Mouse (Mus musculus) testis, adult 2 months (tissue): ENCODE measurements at regions not wholly inside any gene's neighbourhood (a gene's known extent, or its start where the extent isn't known, plus 50 kb on each side); places are given as distances from the start of the nearest gene placed in this dataset.

Source experiments
- H3K27ac ChIP-seq: fragments of 200-500 bp; 2 replicates; pipeline ENCODE4 v1.5.1; 2012; ENCODE audit warnings: low read depth, low read length; ENCODE audit not compliant: control insufficient read depth, insufficient read depth
- H3K27me3 ChIP-seq: fragments of 200-500 bp; 2 replicates; pipeline ENCODE4 v1.6.1; 2012; ENCODE audit warnings: mild to moderate bottlenecking, low read length, moderate library complexity; ENCODE audit not compliant: control insufficient read depth, insufficient read depth
- H3K36me3 ChIP-seq: fragments of 200-500 bp; 2 replicates; pipeline ENCODE4 v1.6.1; 2012; ENCODE audit warnings: mild to moderate bottlenecking, low read length; ENCODE audit not compliant: control insufficient read depth, insufficient read depth
- H3K4me1 ChIP-seq: fragments of 200-500 bp; 2 replicates; pipeline ENCODE4 v1.6.1; 2012; ENCODE audit warnings: low read length; ENCODE audit not compliant: control insufficient read depth, insufficient read depth
- H3K4me3 ChIP-seq: fragments of 200-500 bp; 2 replicates; pipeline ENCODE4 v1.5.1; 2012; ENCODE audit warnings: low read depth, mild to moderate bottlenecking, low read length, moderate library complexity, mixed read lengths; ENCODE audit not compliant: control insufficient read depth
- CTCF ChIP-seq: fragments of 200-500 bp; IDR thresholded peaks from 2 replicates; pipeline ENCODE4 v1.5.1; 2012; ENCODE audit warnings: low read depth, mild to moderate bottlenecking, inconsistent platforms, low read length, moderate library complexity; ENCODE audit not compliant: control insufficient read depth, insufficient read depth, insufficient replicate concordance
- POLR2A ChIP-seq: fragments of 200-500 bp; IDR thresholded peaks from 2 replicates; pipeline ENCODE4 v1.6.1; 2012; ENCODE audit warnings: low read depth, mild to moderate bottlenecking, inconsistent platforms, low read length, moderate library complexity; ENCODE audit not compliant: control insufficient read depth

- Histone ChIP-seq H3K27ac (no peak overlapping the region), H3K36me3 (no peaks in the 10 kb centered on the region), H3K27me3 (no peaks in the 10 kb centered on the region), H3K4me1 (no peaks in the 10 kb centered on the region; the same call in 1 of the 2 replicates), H3K4me3 (no peak overlapping the region)
- no peak for TF ChIP-seq POLR2A
Measured at GRCm38 (mm10) chr1:154062666-154063065, 138.3 kb upstream of the Zfp648 start.

GRCm38 (mm10) chr1:154064633-154065032 is 136.4 kb upstream of the Zfp648 start:
- H3K36me3 ChIP-seq, result no peaks in the 10 kb centered on the region
- H3K4me3 ChIP-seq, result no peak overlapping the region
- H3K27me3 ChIP-seq, result no peaks in the 10 kb centered on the region
- H3K27ac ChIP-seq, result no peak overlapping the region
- no peaks in the 10 kb centered on the region; the same call in 1 of the 2 replicates for H3K4me1 ChIP-seq
- TF ChIP-seq CTCF, result no peak
- no peak for TF ChIP-seq POLR2A

- no peaks in the 10 kb centered on the region for H3K36me3 ChIP-seq
- H3K4me3 ChIP-seq, result no peak overlapping the region
- H3K27me3 ChIP-seq, result no peaks in the 10 kb centered on the region
- TF ChIP-seq CTCF (no peak), POLR2A (no peak)
- peak overlapping the region; percentile 46 for H3K27ac ChIP-seq
- H3K4me1 ChIP-seq, result no peaks in the 10 kb centered on the region; the same call in 1 of the 2 replicates
Measured at GRCm38 (mm10) chr1:154065336-154066329, 135.4 kb upstream of the Zfp648 start.

GRCm38 (mm10) chr1:154067856-154068255 is 133.1 kb upstream of the Zfp648 start:
- TF ChIP-seq CTCF (no peak), POLR2A (no peak)
- no peaks in the 10 kb centered on the region for H3K4me1 ChIP-seq
- H3K27ac ChIP-seq, result no peak overlapping the region
- no peaks in the 10 kb centered on the region for H3K36me3 ChIP-seq
- H3K27me3 ChIP-seq, result no peaks in the 10 kb centered on the region
- no peak overlapping the region for H3K4me3 ChIP-seq

GRCm38 (mm10) chr1:154074270-154074669 is 126.7 kb upstream of the Zfp648 start:
- H3K27ac ChIP-seq, result peak overlapping the region; percentile 79
- TF ChIP-seq CTCF (no peak), POLR2A (no peak)
- H3K36me3 ChIP-seq, result no peaks in the 10 kb centered on the region
- no peaks in the 10 kb centered on the region for H3K27me3 ChIP-seq
- H3K4me1 ChIP-seq, result no peaks in the 10 kb centered on the region
- H3K4me3 ChIP-seq, result no peak overlapping the region

- Histone ChIP-seq H3K4me1 (no peaks in the 10 kb centered on the region), H3K27ac (no peak overlapping the region), H3K27me3 (no peaks in the 10 kb centered on the region), H3K4me3 (no peak overlapping the region), H3K36me3 (no peaks in the 10 kb centered on the region)
- TF ChIP-seq POLR2A (no peak), CTCF (no peak)
Measured at GRCm38 (mm10) chr1:154076684-154077475, 124.1 kb upstream of the Zfp648 start.

- no peaks in the 10 kb centered on the region for H3K27me3 ChIP-seq
- no peak overlapping the region for H3K4me3 ChIP-seq
- no peaks in the 10 kb centered on the region for H3K4me1 ChIP-seq
- no peak overlapping the region; the same call in 1 of the 2 replicates for H3K27ac ChIP-seq
- no peaks in the 10 kb centered on the region for H3K36me3 ChIP-seq
- no peak for TF ChIP-seq CTCF
Measured at GRCm38 (mm10) chr1:154080505-154081380, 120.2 kb upstream of the Zfp648 start.
